Mouse (Mus musculus) heart, embryonic 15.5 days (tissue): ENCODE measurements around the gene Igf2bp3. TPM values are rescaled to one million over a fixed set of nuclear protein-coding genes. Genes with fewer than 3 reads are reported as not detected.

Experiments used
- ATAC-seq: fragments of 200-750 bp; cut with Nextera tagmentation; replicated peaks from 2 replicates; pipeline ENCODE4 v1.8.0; 2017; ENCODE audit warnings: low read depth, moderate TSS enrichment; ENCODE audit not compliant: insufficient number of reproducible peaks, insufficient read depth, low FRiP score
- H3K27ac ChIP-seq: fragments of 300-500 bp; sonication (generic); 2 replicates; pipeline ENCODE4 v1.5.1; 2015; ENCODE audit warnings: mild to moderate bottlenecking, inconsistent platforms
- H3K27me3 ChIP-seq: fragments of 300-500 bp; sonication (generic); 2 replicates; pipeline ENCODE4 v1.6.1; 2015; ENCODE audit warnings: inconsistent platforms
- H3K36me3 ChIP-seq: fragments of 300-500 bp; sonication (generic); 2 replicates; pipeline ENCODE4 v1.6.1; 2015; ENCODE audit warnings: mild to moderate bottlenecking, inconsistent platforms
- H3K4me1 ChIP-seq: fragments of 300-500 bp; sonication (generic); replicated peaks from 2 replicates; pipeline ENCODE4 v1.6.1; 2015; ENCODE audit warnings: inconsistent platforms
- H3K4me2 ChIP-seq: fragments of 300-500 bp; sonication (generic); 2 replicates; pipeline ENCODE4 v1.6.1; 2015; ENCODE audit warnings: inconsistent platforms, mild to moderate bottlenecking, moderate library complexity
- H3K4me3 ChIP-seq: fragments of 300-500 bp; sonication (generic); 2 replicates; pipeline ENCODE4 v1.5.1; 2015; ENCODE audit warnings: mild to moderate bottlenecking, inconsistent platforms
- H3K9ac ChIP-seq: fragments of 300-500 bp; sonication (generic); 2 replicates; pipeline ENCODE4 v1.6.1; 2015; ENCODE audit warnings: mild to moderate bottlenecking, inconsistent platforms
- H3K9me3 ChIP-seq: fragments of 300-500 bp; sonication (generic); replicated peaks from 2 replicates; pipeline ENCODE4 v1.6.1; 2016; ENCODE audit warnings: inconsistent platforms
- WGBS: fragments of 180-500 bp; shearing (Covaris S2); methylation state at CpG from one replicate; pipeline ENCODE4 v1.1.7; 2015; ENCODE audit warnings: mixed read lengths; 5-methylcytosine and 5-hydroxymethylcytosine counted together
- polyA plus RNA-seq: library from polyadenylated mRNA; unstranded; fragments of >200 nt; fragmentation: Nextera tagmentation; extraction: Ambion mirVana; gene quantifications from 2 replicates; pipeline ENCODE4 v1.2.1, GENCODE M21; 2015

Gene Igf2bp3
- polyA plus RNA-seq, 1 experiment from 2014 or later = 33.0 TPM

GRCm38 (mm10) chr6:49209881-49210854 is 4.6 kb downstream of the Igf2bp3 start:
- H3K36me3 ChIP-seq = no peaks in the 10 kb centered on the region
- 9% methylated on average over 14 of the region's 14 CpGs for WGBS
- peak; percentile 41; the same call in 1 of the 2 replicates for ATAC-seq
- H3K9ac ChIP-seq = peak overlapping the region; percentile 31; the same call in 1 of the 2 replicates
- H3K27me3 ChIP-seq = no peaks in the 10 kb centered on the region
- peaks cover 59% of the 10 kb centered on the region for H3K4me1 ChIP-seq
- no peaks in the 10 kb centered on the region for H3K9me3 ChIP-seq
- peak overlapping the region; percentile 54 for H3K4me2 ChIP-seq
- peak overlapping the region; percentile 68 for H3K27ac ChIP-seq
- H3K4me3 ChIP-seq = peak overlapping the region; percentile 25

GRCm38 (mm10) chr6:49208935-49209334 is 5.8 kb downstream of the Igf2bp3 start:
- no peak; the same call in 1 of the 2 replicates for ATAC-seq
- Histone ChIP-seq H3K27me3 (no peaks in the 10 kb centered on the region), H3K9ac (peak overlapping the region; percentile 17; the same call in 1 of the 2 replicates), H3K9me3 (no peaks in the 10 kb centered on the region), H3K4me2 (peak overlapping the region; percentile 60), H3K27ac (peak overlapping the region; percentile 82), H3K36me3 (peaks cover 7% of the 10 kb centered on the region), H3K4me1 (peaks cover 59% of the 10 kb centered on the region), H3K4me3 (peak overlapping the region; percentile 32)
- WGBS = 62% methylated on average over 5 of the region's 5 CpGs

- H3K27ac ChIP-seq = peak overlapping the region; percentile 82
- peak overlapping the region; percentile 32 for H3K4me3 ChIP-seq
- H3K9ac ChIP-seq = peak overlapping the region; percentile 17; the same call in 1 of the 2 replicates
- no peaks in the 10 kb centered on the region for H3K27me3 ChIP-seq
- no peaks in the 10 kb centered on the region for H3K9me3 ChIP-seq
- peaks cover 59% of the 10 kb centered on the region for H3K4me1 ChIP-seq
- no peak for ATAC-seq
- peak overlapping the region; percentile 60 for H3K4me2 ChIP-seq
- peaks cover 8% of the 10 kb centered on the region for H3K36me3 ChIP-seq
- 26% methylated on average over 8 of the region's 8 CpGs for WGBS
Observed at GRCm38 (mm10) chr6:49208297-49208930, 6.3 kb downstream of the Igf2bp3 start.

GRCm38 (mm10) chr6:49206416-49206815 is 8.3 kb downstream of the Igf2bp3 start:
- H3K4me2 ChIP-seq = no peak overlapping the region
- H3K9me3 ChIP-seq = no peaks in the 10 kb centered on the region
- WGBS = 77% methylated on average over 1 of the region's 1 CpGs
- H3K4me3 ChIP-seq = no peak overlapping the region
- H3K4me1 ChIP-seq = peaks cover 42% of the 10 kb centered on the region
- H3K27ac ChIP-seq = peak overlapping the region; percentile 42; the same call in 1 of the 2 replicates
- peaks cover 8% of the 10 kb centered on the region for H3K36me3 ChIP-seq
- H3K27me3 ChIP-seq = no peaks in the 10 kb centered on the region
- H3K9ac ChIP-seq = no peak overlapping the region
- no peak for ATAC-seq

GRCm38 (mm10) chr6:49195188-49195587 is 19.6 kb downstream of the Igf2bp3 start:
- ATAC-seq = no peak
- peaks cover 5% of the 10 kb centered on the region; the same call in 1 of the 2 replicates for H3K4me1 ChIP-seq

GRCm38 (mm10) chr6:49194536-49194935 is 20.2 kb downstream of the Igf2bp3 start:
- no peak for ATAC-seq
- H3K4me1 ChIP-seq = peaks cover 5% of the 10 kb centered on the region; the same call in 1 of the 2 replicates
- WGBS = 97% methylated on average over 4 of the region's 4 CpGs

More at GRCm38 (mm10) chr6:49195188-49195587, 19.6 kb downstream of the Igf2bp3 start:
- Histone ChIP-seq H3K36me3 (peaks cover 4% of the 10 kb centered on the region; the same call in 1 of the 2 replicates), H3K9me3 (no peaks in the 10 kb centered on the region), H3K9ac (no peak overlapping the region), H3K4me3 (no peak overlapping the region), H3K4me2 (no peak overlapping the region), H3K27ac (no peak overlapping the region), H3K27me3 (no peaks in the 10 kb centered on the region)
- 91% methylated on average over 10 of the region's 10 CpGs for WGBS

GRCm38 (mm10) chr6:49189363-49189762 is 25.4 kb downstream of the Igf2bp3 start:
- peaks cover 3% of the 10 kb centered on the region; the same call in 1 of the 2 replicates for H3K36me3 ChIP-seq
- ATAC-seq = no peak
- H3K4me2 ChIP-seq = no peak overlapping the region
- H3K27ac ChIP-seq = no peak overlapping the region
- no peaks in the 10 kb centered on the region for H3K9me3 ChIP-seq
- no peaks in the 10 kb centered on the region for H3K27me3 ChIP-seq
- H3K9ac ChIP-seq = no peak overlapping the region
- H3K4me3 ChIP-seq = no peak overlapping the region
- H3K4me1 ChIP-seq = no peaks in the 10 kb centered on the region

More at GRCm38 (mm10) chr6:49194536-49194935, 20.2 kb downstream of the Igf2bp3 start:
- H3K4me2 ChIP-seq = no peak overlapping the region
- H3K9ac ChIP-seq = no peak overlapping the region
- no peak overlapping the region for H3K27ac ChIP-seq
- H3K4me3 ChIP-seq = no peak overlapping the region
- H3K9me3 ChIP-seq = no peaks in the 10 kb centered on the region
- H3K27me3 ChIP-seq = no peaks in the 10 kb centered on the region
- peaks cover 4% of the 10 kb centered on the region; the same call in 1 of the 2 replicates for H3K36me3 ChIP-seq

GRCm38 (mm10) chr6:49187299-49187698 is 27.5 kb downstream of the Igf2bp3 start:
- Histone ChIP-seq H3K4me3 (no peak overlapping the region), H3K27me3 (no peaks in the 10 kb centered on the region), H3K27ac (no peak overlapping the region), H3K36me3 (peaks cover 3% of the 10 kb centered on the region; the same call in 1 of the 2 replicates), H3K4me1 (no peaks in the 10 kb centered on the region), H3K9me3 (no peaks in the 10 kb centered on the region), H3K4me2 (no peak overlapping the region), H3K9ac (no peak overlapping the region)
- ATAC-seq = no peak
- 86% methylated on average over 7 of the region's 7 CpGs for WGBS

- H3K4me1 ChIP-seq = peaks cover 22% of the 10 kb centered on the region
- no peak overlapping the region for H3K9ac ChIP-seq
- H3K4me2 ChIP-seq = no peak overlapping the region
- no peak for ATAC-seq
- H3K4me3 ChIP-seq = no peak overlapping the region
- H3K27ac ChIP-seq = no peak overlapping the region
- H3K9me3 ChIP-seq = no peaks in the 10 kb centered on the region
- WGBS = 76% methylated on average over 5 of the region's 5 CpGs
- H3K27me3 ChIP-seq = no peaks in the 10 kb centered on the region
- H3K36me3 ChIP-seq = no peaks in the 10 kb centered on the region
Observed at GRCm38 (mm10) chr6:49176018-49176417, 38.7 kb downstream of the Igf2bp3 start.

GRCm38 (mm10) chr6:49174616-49175015 is 40.1 kb downstream of the Igf2bp3 start:
- Histone ChIP-seq H3K9me3 (no peaks in the 10 kb centered on the region), H3K9ac (no peak overlapping the region), H3K27ac (no peak overlapping the region), H3K36me3 (no peaks in the 10 kb centered on the region), H3K27me3 (no peaks in the 10 kb centered on the region), H3K4me3 (no peak overlapping the region), H3K4me2 (no peak overlapping the region), H3K4me1 (peaks cover 16% of the 10 kb centered on the region)
- ATAC-seq = no peak

GRCm38 (mm10) chr6:49173674-49174073 is 41.1 kb downstream of the Igf2bp3 start:
- no peaks in the 10 kb centered on the region for H3K27me3 ChIP-seq
- peaks cover 16% of the 10 kb centered on the region for H3K4me1 ChIP-seq
- H3K9ac ChIP-seq = no peak overlapping the region
- H3K4me3 ChIP-seq = no peak overlapping the region
- H3K36me3 ChIP-seq = no peaks in the 10 kb centered on the region
- ATAC-seq = no peak
- 74% methylated on average over 4 of the region's 4 CpGs for WGBS
- no peak overlapping the region for H3K4me2 ChIP-seq
- no peak overlapping the region for H3K27ac ChIP-seq
- no peaks in the 10 kb centered on the region for H3K9me3 ChIP-seq
